Mouse (Mus musculus): ENCODE results near the gene Arx. TPM values are rescaled to one million over a fixed set of nuclear protein-coding genes. Genes with fewer than 3 reads are reported as not detected.

Arx gene
- polyA plus RNA-seq, 1 experiment from 2014 or later: not detected

- no peak for DNase-seq (ENCODE audit: low spot score)
These were observed 35.1 kb downstream of the Arx start for GRCm38 (mm10) chrX:93321336-93321735.

All from thymus, postnatal 0 days (tissue).